Mouse (Mus musculus): ENCODE measurements around the gene Cavin3. TPM values are rescaled to one million over a fixed set of nuclear protein-coding genes. Genes with fewer than 3 reads are reported as not detected.
A peak's percentile ranks its signal among the peaks of the same experiment; 100 is the strongest.
"Not testable (repeated sequence)": the region's sequence is repeated elsewhere in the genome, so short reads cannot be mapped to it uniquely, and the experiment has no call there.

Cavin3 gene
- polyA plus RNA-seq, 1 experiment = 95.1 TPM

DNA sequence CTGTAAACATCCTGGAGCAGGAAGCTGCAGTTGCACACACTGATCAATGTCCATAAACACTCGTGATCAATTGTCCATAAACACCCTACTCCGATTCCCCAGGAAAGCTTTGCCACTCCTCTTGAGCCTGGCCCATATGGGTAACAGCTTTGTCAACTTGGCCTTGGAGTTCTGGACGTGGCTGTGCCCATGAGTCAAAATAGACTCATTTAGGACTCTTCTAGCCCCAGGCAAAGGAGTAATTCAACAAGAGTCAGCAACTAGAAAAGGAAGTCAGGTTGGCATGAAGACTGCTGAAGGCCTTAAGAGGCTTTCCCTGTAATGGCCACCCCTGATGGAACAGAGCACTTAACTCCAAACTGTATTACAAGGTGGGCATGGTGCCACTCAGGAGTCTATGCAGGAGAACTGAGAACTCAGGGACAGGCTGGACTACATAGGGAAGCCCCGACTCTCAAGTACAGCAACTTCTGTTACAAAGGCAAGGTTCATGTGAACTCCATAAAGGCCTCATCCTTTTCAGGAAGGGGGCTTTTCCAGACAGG is 7.3 kb downstream of the Cavin3 start:
- H3K4me1 ChIP-seq (ENCODE audit: control insufficient read depth, insufficient read depth, low read length) = peaks cover 10% of the 10 kb centered on the region
- H3K4me3 ChIP-seq (ENCODE audit: insufficient read depth, low read length) = no peak overlapping the region
- no peak for TF ChIP-seq CTCF (IDR thresholded peaks at IDR 0.05; ENCODE audit: borderline replicate concordance, insufficient read depth, low read length)
- no peak for TF ChIP-seq POLR2A (IDR thresholded peaks at IDR 0.05; ENCODE audit: low read depth, low read length)
- H3K27ac ChIP-seq (ENCODE audit: insufficient read depth, low read length) = peak overlapping the region; percentile 30; the same call in 1 of the 2 replicates

GRCm38 (mm10) chr7:105472607-105473006 is 9.5 kb downstream of the Cavin3 start:
- Histone ChIP-seq H3K4me3 (ENCODE audit: insufficient read depth, low read length) (no peak overlapping the region), H3K4me1 (ENCODE audit: control insufficient read depth, insufficient read depth, low read length) (peaks cover 10% of the 10 kb centered on the region), H3K27ac (ENCODE audit: insufficient read depth, low read length) (no peak overlapping the region)
- no peak for TF ChIP-seq CTCF (IDR thresholded peaks at IDR 0.05; ENCODE audit: borderline replicate concordance, insufficient read depth, low read length)
- no peak for TF ChIP-seq POLR2A (IDR thresholded peaks at IDR 0.05; ENCODE audit: low read depth, low read length)

GRCm38 (mm10) chr7:105465505-105465904 is 16.6 kb downstream of the Cavin3 start:
- H3K27ac ChIP-seq (ENCODE audit: insufficient read depth, low read length) = peak overlapping the region; percentile 40; the same call in 1 of the 2 replicates
- H3K4me3 ChIP-seq (ENCODE audit: insufficient read depth, low read length); H3K4me1 ChIP-seq (ENCODE audit: control insufficient read depth, insufficient read depth, low read length): not testable (repeated sequence)

DNA sequence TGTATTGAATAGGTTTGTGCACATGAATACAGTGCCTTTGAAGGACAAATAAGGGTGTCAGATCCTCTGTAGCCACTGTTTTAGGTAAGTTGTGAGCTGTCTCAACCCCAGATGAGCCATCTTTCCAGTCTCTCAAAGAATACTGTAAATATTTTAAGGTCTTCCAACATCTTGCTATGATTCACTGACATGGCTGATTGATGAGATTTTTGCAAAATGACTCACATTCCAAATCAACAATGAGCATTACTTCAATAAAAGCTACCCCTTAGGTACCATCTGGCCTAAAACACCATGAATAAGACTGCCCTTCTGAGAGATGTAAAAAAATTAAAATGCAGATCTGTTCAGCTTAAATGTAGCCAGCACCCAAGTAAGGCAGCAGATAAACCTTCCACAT is 23.6 kb downstream of the Cavin3 start:
- Histone ChIP-seq H3K27ac (ENCODE audit: insufficient read depth, low read length) (peak overlapping the region; percentile 34; the same call in 1 of the 2 replicates), H3K4me1 (ENCODE audit: control insufficient read depth, insufficient read depth, low read length) (peaks cover 9% of the 10 kb centered on the region)
- no peak for TF ChIP-seq POLR2A (IDR thresholded peaks at IDR 0.05; ENCODE audit: low read depth, low read length)
- no peak for TF ChIP-seq CTCF (IDR thresholded peaks at IDR 0.05; ENCODE audit: borderline replicate concordance, insufficient read depth, low read length)

GRCm38 (mm10) chr7:105453345-105453744 is 28.8 kb downstream of the Cavin3 start:
- not testable (repeated sequence) for H3K4me3 ChIP-seq (ENCODE audit: insufficient read depth, low read length); H3K27ac ChIP-seq (ENCODE audit: insufficient read depth, low read length); H3K4me1 ChIP-seq (ENCODE audit: control insufficient read depth, insufficient read depth, low read length)

More for the DNA sequence above, 23.6 kb downstream of the Cavin3 start:
- no peak overlapping the region for H3K4me3 ChIP-seq (ENCODE audit: insufficient read depth, low read length)

- no peak overlapping the region for H3K27ac ChIP-seq (ENCODE audit: insufficient read depth, low read length)
- no peak for TF ChIP-seq POLR2A (IDR thresholded peaks at IDR 0.05; ENCODE audit: low read depth, low read length)
- no peak for TF ChIP-seq CTCF (IDR thresholded peaks at IDR 0.05; ENCODE audit: borderline replicate concordance, insufficient read depth, low read length)
- H3K4me3 ChIP-seq (ENCODE audit: insufficient read depth, low read length) = no peak overlapping the region
- no peaks in the 10 kb centered on the region for H3K4me1 ChIP-seq (ENCODE audit: control insufficient read depth, insufficient read depth, low read length)
Observed at GRCm38 (mm10) chr7:105445076-105445475, 37.0 kb downstream of the Cavin3 start.

- TF ChIP-seq POLR2A (IDR thresholded peaks at IDR 0.05; ENCODE audit: low read depth, low read length) (no peak), CTCF (IDR thresholded peaks at IDR 0.05; ENCODE audit: borderline replicate concordance, insufficient read depth, low read length) (no peak)
- H3K27ac ChIP-seq (ENCODE audit: insufficient read depth, low read length) = no peak overlapping the region
Observed at GRCm38 (mm10) chr7:105441426-105441825, 40.7 kb downstream of the Cavin3 start.

GRCm38 (mm10) chr7:105437979-105438772 is 43.9 kb downstream of the Cavin3 start:
- no peaks in the 10 kb centered on the region for H3K4me1 ChIP-seq (ENCODE audit: control insufficient read depth, insufficient read depth, low read length)
- TF ChIP-seq CTCF (IDR thresholded peaks at IDR 0.05; ENCODE audit: borderline replicate concordance, insufficient read depth, low read length) (no peak), POLR2A (IDR thresholded peaks at IDR 0.05; ENCODE audit: low read depth, low read length) (no peak)
- H3K27ac ChIP-seq (ENCODE audit: insufficient read depth, low read length) = no peak overlapping the region
- no peak overlapping the region for H3K4me3 ChIP-seq (ENCODE audit: insufficient read depth, low read length)

More at GRCm38 (mm10) chr7:105441426-105441825, 40.7 kb downstream of the Cavin3 start:
- Histone ChIP-seq H3K4me3 (ENCODE audit: insufficient read depth, low read length) (no peak overlapping the region), H3K4me1 (ENCODE audit: control insufficient read depth, insufficient read depth, low read length) (no peaks in the 10 kb centered on the region)

- no peak overlapping the region for H3K4me3 ChIP-seq (ENCODE audit: insufficient read depth, low read length)
- TF ChIP-seq POLR2A (IDR thresholded peaks at IDR 0.05; ENCODE audit: low read depth, low read length) (no peak), CTCF (IDR thresholded peaks at IDR 0.05; ENCODE audit: borderline replicate concordance, insufficient read depth, low read length) (no peak)
- H3K27ac ChIP-seq (ENCODE audit: insufficient read depth, low read length) = no peak overlapping the region
- no peaks in the 10 kb centered on the region for H3K4me1 ChIP-seq (ENCODE audit: control insufficient read depth, insufficient read depth, low read length)
Observed at GRCm38 (mm10) chr7:105434798-105435197, 47.3 kb downstream of the Cavin3 start.

- TF ChIP-seq POLR2A (IDR thresholded peaks at IDR 0.05; ENCODE audit: low read depth, low read length) (no peak), CTCF (IDR thresholded peaks at IDR 0.05; ENCODE audit: borderline replicate concordance, insufficient read depth, low read length) (peak; percentile 4; the same call in 1 of the 2 replicates)
- H3K4me3 ChIP-seq (ENCODE audit: insufficient read depth, low read length) = no peak overlapping the region
- no peaks in the 10 kb centered on the region for H3K4me1 ChIP-seq (ENCODE audit: control insufficient read depth, insufficient read depth, low read length)
- H3K27ac ChIP-seq (ENCODE audit: insufficient read depth, low read length) = no peak overlapping the region
Observed at GRCm38 (mm10) chr7:105433859-105434258, 48.2 kb downstream of the Cavin3 start.

Measured in embryonic fibroblast, embryonic 13.5 days (primary cell).